Mouse (Mus musculus) brown adipose tissue, adult 24 weeks (tissue): ENCODE measurements around the gene Iqcb1. TPM values are rescaled to one million over a fixed set of nuclear protein-coding genes. Genes with fewer than 3 reads are reported as not detected.
"Not testable (repeated sequence)": the region's sequence is repeated elsewhere in the genome, so short reads cannot be mapped to it uniquely, and the experiment has no call there.

ENCODE experiments used
- H3K27ac ChIP-seq: fragments of 200-500 bp; replicated peaks from 2 replicates; pipeline ENCODE4 v1.5.1; 2012; ENCODE audit warnings: low read depth, mild to moderate bottlenecking, low read length
- H3K4me1 ChIP-seq: fragments of 200-500 bp; 2 replicates; pipeline ENCODE4 v1.6.1; 2012; ENCODE audit warnings: low read length, mixed read lengths; ENCODE audit not compliant: control insufficient read depth, insufficient read depth, insufficient read length
- H3K4me3 ChIP-seq: fragments of 200-500 bp; 2 replicates; pipeline ENCODE4 v1.5.1; 2012; ENCODE audit warnings: low read depth, mild to moderate bottlenecking, low read length, moderate library complexity; ENCODE audit not compliant: insufficient read depth
- polyA plus RNA-seq: library from polyadenylated mRNA; stranded (reverse); fragments of >200 nt; gene quantifications from 2 replicates; pipeline ENCODE4 v1.2.4, GENCODE M21; 2012; ENCODE audit not compliant: missing spikeins, insufficient read depth, insufficient read length

The Iqcb1 gene
- polyA plus RNA-seq, 1 experiment = 17.4 TPM

DNA sequence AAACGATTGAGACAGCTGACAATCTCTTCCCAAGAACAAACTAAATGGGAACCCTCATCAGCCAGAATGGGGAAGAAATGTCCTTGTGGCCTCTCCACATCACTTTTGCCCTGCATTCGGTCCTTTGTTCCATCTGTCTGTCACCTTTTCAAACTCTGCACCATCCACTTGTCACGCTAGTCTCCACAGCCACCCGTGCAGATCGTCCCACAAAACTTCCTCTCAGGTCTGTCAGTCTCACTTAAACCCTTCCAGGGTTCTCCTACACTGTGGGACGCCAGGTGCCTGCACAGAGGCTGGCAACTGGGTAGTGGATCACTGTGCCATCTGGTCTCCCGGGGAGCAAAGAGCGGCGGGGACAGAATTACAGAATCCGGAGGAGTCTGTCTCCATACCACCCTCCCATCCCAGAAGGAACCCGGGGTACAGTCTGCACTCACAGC lies 553 bp upstream of the Iqcb1 start:
- Histone ChIP-seq H3K27ac (no peak overlapping the region), H3K4me3 (peak overlapping the region; percentile 73), H3K4me1 (0 out of 2 replicates have a peak, but pooled peaks cover 3% of the 10 kb centered on the region)

DNA sequence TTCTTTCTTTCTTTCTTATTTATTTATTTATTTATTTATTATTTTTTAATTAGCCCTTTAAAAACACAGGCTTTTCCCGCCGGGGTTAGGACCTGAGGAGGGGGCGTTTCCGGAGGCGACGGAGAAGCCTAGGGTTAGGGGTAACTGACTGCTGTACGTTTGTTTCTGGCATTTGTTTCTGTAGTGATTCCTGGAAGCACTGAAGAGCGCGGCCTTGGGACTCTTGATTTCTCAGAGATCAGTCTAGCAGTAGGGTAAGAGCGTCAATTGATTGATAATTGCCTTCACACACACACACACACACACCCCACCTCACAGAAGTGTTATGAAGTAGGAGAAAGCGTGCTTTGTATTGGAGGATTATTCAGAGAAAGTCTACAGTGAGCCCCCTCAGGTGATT lies 635 bp downstream of the Iqcb1 start:
- H3K4me3 ChIP-seq = peak overlapping the region; percentile 98
- H3K27ac ChIP-seq = no peak overlapping the region
- 0 out of 2 replicates have a peak, but pooled peaks cover 3% of the 10 kb centered on the region for H3K4me1 ChIP-seq

DNA sequence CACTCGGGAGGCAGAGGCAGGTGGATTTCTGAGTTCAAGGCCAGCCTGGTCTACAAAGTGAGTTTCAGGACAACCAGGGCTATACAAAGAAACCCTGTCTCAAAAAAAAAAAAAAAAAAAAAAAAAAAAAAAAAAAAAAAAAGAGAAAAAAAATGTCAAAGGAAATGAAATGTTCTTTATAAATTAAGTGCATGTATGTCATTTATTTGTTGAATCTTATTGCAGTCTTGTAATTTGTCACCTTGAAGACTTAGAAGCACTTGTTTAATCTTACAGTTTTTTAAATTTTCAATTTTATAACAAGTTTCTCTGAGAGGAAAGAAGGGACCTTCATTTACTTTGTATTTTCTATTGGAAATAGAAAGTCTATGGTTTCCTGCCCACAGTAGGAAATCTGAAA lies 18.7 kb downstream of the Iqcb1 start:
- H3K27ac ChIP-seq, H3K4me3 ChIP-seq, H3K4me1 ChIP-seq: not testable (repeated sequence)

DNA sequence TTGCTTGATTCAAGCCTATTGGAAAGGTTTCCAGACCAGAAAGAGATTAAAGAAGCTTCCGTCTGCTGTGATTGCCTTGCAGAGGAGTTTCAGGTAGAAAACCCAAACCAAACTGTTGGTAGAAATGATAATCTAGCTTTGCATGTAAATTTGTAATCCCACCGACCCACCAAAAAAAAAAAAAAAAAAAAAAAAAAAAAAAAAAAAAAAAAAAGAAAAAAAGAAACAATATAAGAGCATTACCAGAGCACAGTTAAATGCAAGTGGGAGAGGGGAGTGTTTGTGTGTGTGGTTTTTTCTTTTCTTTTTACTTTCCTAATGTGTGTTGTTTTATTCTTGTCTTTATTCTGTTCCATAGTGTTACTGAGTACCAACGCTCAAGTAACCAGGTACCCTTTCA lies 23.0 kb downstream of the Iqcb1 start:
- Histone ChIP-seq H3K27ac (no peak overlapping the region), H3K4me1 (no peaks in the 10 kb centered on the region), H3K4me3 (no peak overlapping the region)

DNA sequence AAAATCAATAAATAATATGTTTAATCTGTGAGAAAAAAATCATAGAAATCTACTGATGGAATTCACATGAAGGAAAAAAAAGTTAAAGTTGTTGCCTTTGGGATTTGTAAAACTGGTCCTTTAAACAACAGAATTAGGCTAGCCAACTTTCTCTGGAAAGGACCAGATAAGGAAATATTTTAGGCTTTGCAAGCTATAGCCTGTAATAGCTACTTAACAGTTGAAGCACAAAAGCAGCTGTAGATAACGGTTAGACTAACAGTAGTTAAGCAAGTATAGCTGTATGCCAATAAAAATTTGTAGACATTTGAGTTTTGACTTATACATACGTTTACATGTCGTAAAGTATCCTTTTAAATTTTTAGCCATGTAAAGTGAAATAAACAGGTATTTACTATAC lies 35.4 kb downstream of the Iqcb1 start:
- H3K4me3 ChIP-seq = no peak overlapping the region
- H3K4me1 ChIP-seq = no peaks in the 10 kb centered on the region
- no peak overlapping the region for H3K27ac ChIP-seq

DNA sequence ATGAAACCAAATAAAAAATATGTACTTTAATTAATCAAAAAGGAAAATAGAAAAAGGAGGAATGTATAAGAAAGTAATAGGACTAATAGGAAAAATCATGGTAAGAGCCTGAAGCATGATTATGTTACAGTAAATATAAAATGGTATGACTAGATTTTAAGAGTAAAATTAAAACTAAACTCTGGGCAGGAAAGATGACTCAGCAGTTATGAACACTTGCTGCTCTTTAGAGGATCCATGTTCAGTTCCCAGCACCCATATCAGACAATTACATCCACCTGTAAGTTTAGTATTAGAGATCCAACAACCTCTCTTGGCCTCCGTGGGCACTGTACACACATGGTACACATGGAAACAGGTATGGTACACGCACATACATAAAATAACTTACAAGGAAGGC lies 41.3 kb downstream of the Iqcb1 start:
- Histone ChIP-seq H3K4me1 (no peaks in the 10 kb centered on the region; the same call in 1 of the 2 replicates), H3K4me3 (no peak overlapping the region), H3K27ac (no peak overlapping the region)

DNA sequence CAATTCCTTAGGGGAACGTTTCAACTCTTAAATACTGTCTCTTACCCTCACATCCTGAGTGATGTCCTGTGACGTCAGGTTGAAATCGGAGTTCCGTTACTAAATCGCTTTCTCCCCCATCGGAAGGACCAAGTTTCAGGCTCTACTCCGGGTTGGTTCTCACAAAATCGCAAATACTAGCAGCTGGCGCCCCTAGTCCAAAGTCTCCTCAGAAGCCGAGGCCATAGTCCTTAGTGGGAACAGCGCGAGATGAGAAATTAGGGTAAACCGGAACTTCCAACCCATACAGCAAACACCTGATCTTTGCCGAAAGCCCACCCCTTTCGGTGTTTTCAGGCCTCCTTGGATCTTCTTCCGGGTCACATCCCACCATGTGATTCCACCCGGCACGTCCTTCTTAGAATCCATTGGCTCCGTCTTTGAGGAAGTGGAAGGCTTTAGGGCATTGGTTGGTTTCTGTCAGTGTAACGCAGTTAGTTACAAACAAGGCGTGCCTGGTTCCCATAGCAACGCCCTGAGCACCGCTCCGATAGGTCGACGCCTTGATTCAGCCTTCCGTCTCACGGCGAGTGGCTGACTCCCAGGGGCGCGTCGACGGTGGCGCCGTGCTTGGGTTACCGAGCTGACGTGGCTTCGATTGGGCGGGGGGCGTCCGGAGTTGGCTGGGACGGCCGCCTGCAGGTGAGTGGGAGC lies 46.5 kb downstream of the Iqcb1 start, which contains the start of the genes Eaf2 and Golgb1:
TSS of gene Eaf2 (minus strand) at position 421 of the 693 bp plus-strand sequence.
TSS of gene Golgb1 (plus strand) at position 558 of the 693 bp plus-strand sequence.
- peak within 1 kb of the TSS; percentile 80 for H3K4me3 ChIP-seq
- H3K4me1 ChIP-seq = no peaks in the 10 kb centered on the region; the same call in none of the 2 replicates
- H3K27ac ChIP-seq = peak within 1 kb of the TSS; percentile 84

DNA sequence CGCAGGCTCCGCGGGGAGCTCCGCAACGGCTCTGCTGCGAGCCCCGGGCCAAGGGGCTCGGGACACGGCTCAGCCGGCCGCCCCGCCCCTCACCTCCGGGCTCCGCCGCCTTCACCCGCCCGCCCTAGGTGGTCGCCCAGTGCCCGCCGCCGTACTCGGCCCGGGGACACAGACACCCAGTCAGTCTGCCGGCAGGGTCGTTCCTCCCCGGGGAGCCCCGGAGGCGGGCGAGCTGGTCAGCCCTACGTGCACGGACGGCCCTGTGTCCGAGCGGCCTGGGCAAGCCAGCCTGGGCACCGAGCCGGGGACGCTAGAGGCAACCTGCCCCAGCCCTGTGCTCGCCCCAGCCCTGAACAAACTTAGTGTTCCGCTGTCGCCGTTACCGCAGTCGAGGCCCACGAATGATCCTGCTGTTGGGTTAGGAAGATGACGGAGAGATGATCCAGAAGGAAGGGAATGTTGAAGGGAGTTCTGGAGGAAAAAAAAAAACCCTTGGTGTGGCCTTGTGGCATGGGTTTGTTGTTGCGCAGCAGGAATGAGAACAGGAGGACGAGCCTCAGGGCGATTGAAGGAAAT lies 47.2 kb downstream of the Iqcb1 start:
- peak overlapping the region; percentile 73 for H3K4me3 ChIP-seq
- H3K4me1 ChIP-seq = no peaks in the 10 kb centered on the region; the same call in none of the 2 replicates
- H3K27ac ChIP-seq = peak overlapping the region; percentile 78

DNA sequence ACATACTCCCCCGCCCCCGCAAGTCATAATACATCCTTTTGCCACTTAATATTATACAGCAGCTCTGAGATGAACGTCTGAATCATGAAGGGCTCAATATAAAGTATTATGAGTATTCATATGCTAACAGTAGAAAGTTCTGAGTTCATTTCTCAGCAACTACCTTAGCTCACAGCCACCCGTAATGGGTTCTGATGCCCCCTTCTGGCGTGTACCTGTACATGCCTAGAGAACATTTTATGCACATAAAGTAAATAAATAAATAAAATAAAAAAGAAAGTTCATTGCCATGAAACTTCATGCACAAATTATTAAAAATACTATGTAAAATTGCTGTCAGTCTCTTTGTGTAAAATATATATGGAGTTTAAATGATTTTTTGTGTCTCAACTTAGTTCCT lies 49.1 kb downstream of the Iqcb1 start:
- H3K27ac ChIP-seq = no peak overlapping the region
- H3K4me3 ChIP-seq = no peak overlapping the region
- H3K4me1 ChIP-seq = no peaks in the 10 kb centered on the region; the same call in none of the 2 replicates

DNA sequence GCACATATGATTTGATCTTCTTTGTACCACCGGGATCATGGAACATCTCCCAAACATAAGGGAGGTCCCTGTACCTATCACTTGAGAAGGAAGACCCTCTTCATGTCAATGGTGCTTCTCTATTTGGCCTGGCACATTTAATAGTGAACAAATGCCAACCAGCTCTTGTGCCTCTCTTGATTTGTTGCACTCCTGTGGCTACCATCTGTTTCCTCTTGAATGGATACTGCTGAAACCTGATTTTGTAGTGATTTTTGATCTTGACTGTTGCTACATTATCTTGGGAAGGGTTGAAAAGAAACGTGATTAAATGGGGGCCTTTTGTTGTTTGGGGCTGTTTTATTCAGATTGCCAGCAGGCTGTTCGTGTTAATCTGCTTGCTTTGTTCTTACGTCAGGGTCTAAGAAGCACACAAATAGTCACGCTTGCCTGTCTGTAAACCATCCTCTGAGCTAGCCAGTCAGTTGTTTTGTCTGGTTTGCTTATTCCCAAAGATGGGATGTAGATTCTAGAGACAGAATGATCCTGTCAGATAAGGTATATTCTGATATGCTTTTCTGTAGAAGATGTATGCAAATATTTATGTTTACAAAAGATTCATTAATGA lies 54.7 kb downstream of the Iqcb1 start:
- H3K4me3 ChIP-seq = no peak overlapping the region
- no peak overlapping the region for H3K27ac ChIP-seq
- no peaks in the 10 kb centered on the region; the same call in 1 of the 2 replicates for H3K4me1 ChIP-seq

DNA sequence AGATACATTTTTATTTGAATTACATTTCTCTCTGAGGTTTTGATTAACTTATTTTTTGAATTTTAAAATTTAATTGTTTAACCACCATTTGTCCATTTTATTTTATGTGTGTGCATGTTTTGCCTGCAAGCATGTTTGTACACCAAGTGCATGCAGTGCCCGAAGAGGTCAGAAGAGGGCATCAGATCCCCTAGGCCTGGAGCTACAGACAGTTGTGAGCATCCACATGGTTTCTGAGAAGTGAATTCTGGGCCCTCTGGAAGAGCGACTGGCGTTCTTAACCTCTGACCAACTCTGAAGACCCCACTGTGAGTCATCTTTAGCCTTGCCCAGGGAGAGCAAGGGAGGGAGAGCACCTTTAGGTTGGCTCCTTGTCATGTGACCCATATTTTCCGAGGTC lies 56.7 kb downstream of the Iqcb1 start:
- Histone ChIP-seq H3K4me3 (no peak overlapping the region), H3K27ac (no peak overlapping the region), H3K4me1 (no peaks in the 10 kb centered on the region; the same call in 1 of the 2 replicates)

DNA sequence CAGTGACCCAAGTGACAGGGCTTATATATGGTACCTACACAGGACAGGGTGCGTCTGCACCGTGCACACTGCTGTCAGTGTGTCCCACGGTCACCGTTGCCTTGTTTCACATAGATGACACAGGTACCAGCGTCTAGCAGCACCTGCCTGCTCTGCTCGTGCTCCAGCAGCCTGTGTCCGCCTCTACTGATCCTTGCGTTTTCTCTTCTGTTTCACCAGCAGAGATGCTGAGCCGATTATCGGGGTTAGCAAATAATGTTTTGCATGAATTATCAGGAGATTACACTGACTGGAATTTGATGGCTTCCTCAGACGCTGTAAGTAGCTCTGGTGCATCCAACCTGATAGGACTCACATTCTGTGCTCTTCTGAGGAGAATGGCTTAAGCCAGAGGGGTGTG lies 57.7 kb downstream of the Iqcb1 start:
- H3K4me3 ChIP-seq = no peak overlapping the region
- no peaks in the 10 kb centered on the region for H3K4me1 ChIP-seq
- no peak overlapping the region for H3K27ac ChIP-seq

DNA sequence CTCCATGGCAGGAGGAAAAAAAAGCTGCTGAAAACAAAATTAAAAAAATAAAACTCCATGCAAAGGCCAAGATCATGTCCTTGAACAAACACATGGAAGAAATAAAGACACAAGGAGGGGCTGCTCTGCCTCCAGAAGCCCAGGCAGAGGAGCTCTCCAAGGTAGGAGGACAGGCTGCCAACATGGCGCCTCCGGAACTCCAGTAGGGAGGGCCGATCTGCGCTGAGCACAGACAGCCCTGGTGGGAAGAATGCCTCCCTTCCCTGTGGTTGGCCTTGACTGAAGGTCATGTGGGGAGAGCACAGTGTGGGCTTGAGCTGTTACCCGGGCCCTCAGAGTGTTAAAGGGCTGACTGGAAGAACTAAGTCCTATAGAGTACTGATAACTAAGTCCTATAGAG lies 59.4 kb downstream of the Iqcb1 start:
- no peaks in the 10 kb centered on the region for H3K4me1 ChIP-seq
- H3K4me3 ChIP-seq = no peak overlapping the region
- no peak overlapping the region for H3K27ac ChIP-seq

DNA sequence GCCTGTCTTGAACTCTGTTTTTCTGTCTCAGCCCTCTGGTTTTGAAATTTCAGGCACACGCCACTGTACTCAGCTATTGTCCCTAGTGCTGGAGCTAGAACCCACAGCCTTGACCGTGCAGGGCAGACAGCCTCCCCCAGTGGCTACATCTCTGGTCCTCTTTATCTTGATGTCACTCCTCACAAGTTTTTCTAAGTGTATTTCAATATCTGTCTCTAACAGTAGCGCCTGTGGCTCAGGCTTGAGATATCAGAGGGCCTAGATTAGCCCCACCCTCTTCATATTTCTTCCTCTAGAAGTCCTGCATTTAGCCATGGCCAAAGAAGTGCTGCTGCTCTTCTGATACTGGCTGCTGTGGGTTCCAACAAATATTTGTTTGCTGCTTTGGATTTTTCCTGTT lies 62.4 kb downstream of the Iqcb1 start:
- H3K4me1 ChIP-seq = no peaks in the 10 kb centered on the region
- H3K4me3 ChIP-seq = no peak overlapping the region
- no peak overlapping the region for H3K27ac ChIP-seq

DNA sequence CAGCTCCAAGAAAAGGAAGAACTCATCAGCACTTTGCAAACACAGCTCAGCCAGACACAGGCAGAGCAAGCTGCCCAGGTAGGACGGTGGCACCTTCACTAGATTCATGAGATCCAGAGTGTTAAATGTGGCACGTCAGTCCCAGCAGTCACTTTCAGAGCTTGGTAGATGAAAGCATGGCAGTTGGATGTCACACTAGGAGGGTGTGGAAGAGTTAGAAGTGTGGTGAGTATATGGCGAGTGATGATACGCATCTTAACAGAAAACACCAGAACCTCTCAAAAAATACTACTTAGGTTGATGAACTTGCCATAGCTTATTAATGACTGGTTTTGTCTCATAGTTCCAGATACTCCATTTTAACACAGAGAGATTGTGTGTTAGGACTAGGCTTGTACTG lies 63.2 kb downstream of the Iqcb1 start:
- H3K4me1 ChIP-seq = no peaks in the 10 kb centered on the region
- no peak overlapping the region for H3K4me3 ChIP-seq
- H3K27ac ChIP-seq = no peak overlapping the region
